Mouse (Mus musculus) neural tube, embryonic 15.5 days (tissue): ENCODE measurements around the gene Mef2c. TPM values are rescaled to one million over a fixed set of nuclear protein-coding genes. Genes with fewer than 3 reads are reported as not detected.

Experiments used
- ATAC-seq: fragments of 200-750 bp; cut with Nextera tagmentation; 2 replicates; pipeline ENCODE4 v1.8.0; 2017; ENCODE audit warnings: mild to moderate bottlenecking, moderate TSS enrichment, moderate library complexity; ENCODE audit not compliant: low FRiP score
- H3K27ac ChIP-seq: fragments of 300-500 bp; sonication (generic); replicated peaks from 2 replicates; pipeline ENCODE4 v1.5.1; 2015; ENCODE audit warnings: mild to moderate bottlenecking, inconsistent platforms
- H3K27me3 ChIP-seq: fragments of 300-500 bp; sonication (generic); replicated peaks from 2 replicates; pipeline ENCODE4 v1.6.1; 2015; ENCODE audit warnings: inconsistent platforms
- H3K36me3 ChIP-seq: fragments of 300-500 bp; sonication (generic); 2 replicates; pipeline ENCODE4 v1.6.1; 2015; ENCODE audit warnings: inconsistent platforms
- H3K4me1 ChIP-seq: fragments of 300-500 bp; sonication (generic); 2 replicates; pipeline ENCODE4 v1.6.1; 2015; ENCODE audit warnings: inconsistent platforms
- H3K4me2 ChIP-seq: fragments of 300-500 bp; sonication (generic); 2 replicates; pipeline ENCODE4 v1.6.1; 2015; ENCODE audit warnings: inconsistent platforms, mild to moderate bottlenecking, moderate library complexity
- H3K4me3 ChIP-seq: fragments of 300-500 bp; sonication (generic); replicated peaks from 2 replicates; pipeline ENCODE4 v1.5.1; 2015; ENCODE audit warnings: mild to moderate bottlenecking, inconsistent platforms
- H3K9ac ChIP-seq: fragments of 300-500 bp; sonication (generic); replicated peaks from 2 replicates; pipeline ENCODE4 v1.6.1; 2015; ENCODE audit warnings: mild to moderate bottlenecking, inconsistent platforms
- H3K9me3 ChIP-seq: fragments of 300-500 bp; sonication (generic); replicated peaks from 2 replicates; pipeline ENCODE4 v1.6.1; 2016; ENCODE audit warnings: inconsistent platforms
- WGBS: fragments of 180-500 bp; shearing (Covaris S2); methylation state at CpG from one replicate; pipeline ENCODE4 v1.1.7; 2015; ENCODE audit warnings: mixed read lengths; 5-methylcytosine and 5-hydroxymethylcytosine counted together
- polyA plus RNA-seq: library from polyadenylated mRNA; unstranded; fragments of >200 nt; fragmentation: Nextera tagmentation; extraction: Ambion mirVana; gene quantifications from 2 replicates; pipeline ENCODE4 v1.2.1, GENCODE M21; 2015

Gene Mef2c
- polyA plus RNA-seq, 1 experiment from 2014 or later = 29.7 TPM

DNA sequence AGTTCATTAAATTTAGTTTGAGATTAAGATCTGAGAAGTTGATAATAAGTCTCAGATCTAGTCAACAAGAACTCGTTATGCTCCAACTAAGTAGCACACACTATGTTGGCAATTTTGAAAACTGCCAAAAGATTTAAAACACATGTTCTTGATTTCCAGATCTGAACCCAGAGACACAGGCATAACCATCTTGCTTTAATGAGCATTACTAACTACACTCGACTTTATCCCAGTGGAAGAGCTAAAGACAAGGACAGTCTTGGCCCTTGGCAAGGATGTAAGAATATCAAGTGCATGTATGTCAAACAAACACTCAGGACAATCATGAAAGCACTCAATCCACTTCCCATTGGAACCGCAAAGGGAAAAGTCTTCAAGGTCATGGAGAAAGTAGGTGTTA, 11.8 kb upstream of the Mef2c start:
- H3K9me3 ChIP-seq = no peaks in the 10 kb centered on the region
- ATAC-seq = no peak
- WGBS = 83% methylated on average over 3 of the region's 3 CpGs
- no peaks in the 10 kb centered on the region for H3K4me1 ChIP-seq
- H3K4me3 ChIP-seq = no peak overlapping the region
- no peak overlapping the region for H3K9ac ChIP-seq
- no peaks in the 10 kb centered on the region for H3K27me3 ChIP-seq
- no peak overlapping the region for H3K4me2 ChIP-seq
- no peak overlapping the region for H3K27ac ChIP-seq
- H3K36me3 ChIP-seq = no peaks in the 10 kb centered on the region

DNA sequence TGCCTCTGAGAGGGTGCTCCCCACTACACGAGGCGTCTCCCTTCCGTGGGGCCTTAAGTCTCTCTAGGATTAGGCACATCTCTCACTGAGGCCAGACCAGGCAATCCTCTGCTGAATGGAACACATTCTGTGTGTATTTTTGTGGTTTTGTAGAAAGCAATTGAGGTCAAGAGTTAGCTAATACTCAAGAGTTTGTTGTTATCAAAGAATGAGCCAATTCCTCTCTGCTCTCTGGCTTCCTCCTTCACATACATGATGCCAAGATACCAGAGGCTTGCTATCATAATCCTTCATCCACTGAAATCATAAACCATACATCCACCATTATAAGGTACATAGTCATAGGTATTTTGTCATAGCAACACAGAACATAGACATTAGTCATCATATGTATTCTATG, 6.1 kb upstream of the Mef2c start:
- WGBS = 93% methylated on average over 3 of the region's 3 CpGs
- no peak for ATAC-seq
- Histone ChIP-seq H3K9me3 (no peaks in the 10 kb centered on the region), H3K9ac (no peak overlapping the region), H3K4me3 (no peak overlapping the region), H3K4me2 (no peak overlapping the region), H3K36me3 (no peaks in the 10 kb centered on the region), H3K4me1 (no peaks in the 10 kb centered on the region), H3K27me3 (no peaks in the 10 kb centered on the region), H3K27ac (no peak overlapping the region)

DNA sequence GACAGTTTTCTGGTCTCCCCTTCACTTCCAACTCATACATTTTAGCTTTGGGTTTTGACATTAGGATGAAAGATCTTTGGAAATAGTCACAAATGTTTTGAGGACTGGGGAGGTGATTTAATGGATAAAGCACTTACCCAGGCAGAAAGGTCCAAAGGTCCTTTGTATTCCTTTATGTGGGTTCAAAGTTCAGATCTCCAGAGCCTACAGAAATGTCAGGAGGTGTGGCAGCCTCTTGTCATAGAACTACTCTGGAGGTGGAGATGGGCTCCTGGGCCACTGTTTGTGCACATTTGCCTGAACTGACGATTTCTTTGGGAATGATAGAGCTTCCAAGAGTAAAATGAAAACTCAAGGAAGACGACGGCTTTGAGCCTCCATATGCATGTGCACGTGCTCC, 4.3 kb upstream of the Mef2c start:
- no peak for ATAC-seq
- Histone ChIP-seq H3K4me3 (no peak overlapping the region), H3K27me3 (no peaks in the 10 kb centered on the region), H3K36me3 (no peaks in the 10 kb centered on the region), H3K27ac (no peak overlapping the region), H3K4me2 (no peak overlapping the region), H3K9me3 (no peaks in the 10 kb centered on the region), H3K4me1 (no peaks in the 10 kb centered on the region), H3K9ac (no peak overlapping the region)
- 79% methylated on average over 4 of the region's 4 CpGs for WGBS

DNA sequence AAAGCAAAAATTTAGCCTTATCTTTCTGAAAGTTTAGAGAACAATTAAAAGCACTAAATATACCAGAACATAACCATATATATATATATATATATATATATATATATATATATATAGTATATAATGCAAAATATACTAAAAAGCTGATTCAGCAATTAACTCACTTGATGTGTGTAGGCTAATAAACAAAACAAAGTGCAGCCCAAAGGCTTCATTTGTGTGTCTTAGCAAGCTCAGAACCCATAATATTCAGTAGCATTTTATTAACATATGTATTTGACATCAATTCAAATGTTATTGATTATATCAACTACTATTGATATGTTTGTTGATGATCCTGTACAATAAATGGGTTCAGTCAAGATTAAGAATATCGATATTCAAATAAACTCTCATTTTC, 3.9 kb downstream of the Mef2c start:
- H3K36me3 ChIP-seq = no peaks in the 10 kb centered on the region
- no peaks in the 10 kb centered on the region for H3K27me3 ChIP-seq
- no peak for ATAC-seq
- H3K9ac ChIP-seq = no peak overlapping the region
- no peak overlapping the region for H3K4me3 ChIP-seq
- no peaks in the 10 kb centered on the region for H3K4me1 ChIP-seq
- H3K27ac ChIP-seq = no peak overlapping the region
- H3K4me2 ChIP-seq = no peak overlapping the region
- H3K9me3 ChIP-seq = no peaks in the 10 kb centered on the region
- 96% methylated on average over 1 of the region's 1 CpGs for WGBS

DNA sequence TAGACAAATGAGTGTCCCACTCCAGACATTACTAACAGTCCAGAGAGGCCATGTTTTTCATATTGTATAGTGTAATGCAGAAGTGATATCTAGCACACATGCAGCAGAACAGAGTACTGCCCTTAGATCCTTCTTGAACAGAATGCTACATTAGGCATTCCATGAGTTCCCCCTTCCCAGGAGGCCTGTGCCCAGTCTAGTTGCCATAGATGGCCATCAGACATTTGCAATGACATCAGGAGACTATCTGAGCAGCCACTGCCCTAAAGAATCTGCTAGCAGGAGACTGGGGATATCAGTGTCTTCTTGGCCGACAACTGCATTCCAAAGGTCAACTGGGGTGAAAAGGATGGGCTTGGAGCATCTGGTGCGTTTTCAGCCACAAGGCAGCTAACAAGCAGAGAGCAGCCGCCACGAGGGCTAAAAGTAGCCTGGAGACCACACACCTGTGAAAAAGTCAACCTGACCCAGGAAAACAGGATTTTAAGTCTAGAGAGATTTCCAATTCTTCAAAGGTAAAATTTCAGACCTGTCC, 11.2 kb downstream of the Mef2c start:
- Histone ChIP-seq H3K4me3 (no peak overlapping the region), H3K4me1 (peaks cover 5% of the 10 kb centered on the region; the same call in 1 of the 2 replicates)

DNA sequence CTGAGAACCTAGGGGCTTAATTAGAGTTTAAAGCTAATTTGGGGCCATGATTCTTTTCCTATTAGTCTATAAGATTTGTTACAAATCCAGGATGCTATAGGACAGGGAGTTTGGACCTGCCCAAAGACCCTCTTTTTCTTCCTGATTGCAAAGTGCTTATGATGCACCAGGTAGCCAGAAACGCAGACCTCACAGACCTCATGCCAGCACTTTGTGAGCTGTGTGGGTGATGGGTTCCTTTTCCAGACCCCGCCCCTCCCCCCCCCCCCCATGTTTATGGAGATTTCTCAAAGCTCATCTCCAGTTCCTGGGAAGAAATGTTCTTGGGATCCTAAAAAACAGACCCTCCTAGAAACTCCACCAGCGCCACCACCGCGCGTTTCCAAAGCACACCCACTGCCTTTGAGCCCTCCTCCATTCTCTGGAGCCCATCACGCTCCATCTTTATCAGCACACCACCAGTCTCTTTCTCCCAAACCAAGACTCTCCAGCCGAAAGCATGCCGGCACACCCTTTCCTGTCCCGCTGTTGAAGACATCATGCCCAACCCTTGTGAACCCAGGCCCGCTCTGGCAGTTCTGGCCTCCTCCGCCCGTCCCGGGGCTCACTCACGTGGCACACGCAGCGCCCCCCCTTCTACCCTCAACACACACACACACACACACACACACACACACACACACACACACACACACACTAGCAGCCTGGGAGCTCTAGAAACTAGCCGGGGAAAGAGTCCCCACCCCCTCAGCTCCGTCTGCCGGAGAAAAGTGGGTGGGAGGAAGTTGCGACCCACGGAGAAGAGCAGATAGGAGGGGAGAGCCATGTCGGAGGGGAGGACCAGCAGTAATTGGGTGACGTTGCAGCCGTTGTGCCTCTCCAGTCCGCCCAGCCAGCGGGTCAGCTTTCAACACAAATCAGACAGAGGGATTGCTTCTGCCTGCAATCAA, 14.1 kb downstream of the Mef2c start:
- ATAC-seq = peak; percentile 94
- Histone ChIP-seq H3K4me3 (peak overlapping the region; percentile 46), H3K9me3 (no peaks in the 10 kb centered on the region), H3K27ac (peak overlapping the region; percentile 84), H3K36me3 (no peaks in the 10 kb centered on the region), H3K27me3 (no peaks in the 10 kb centered on the region), H3K9ac (peak overlapping the region; percentile 63), H3K4me2 (peak overlapping the region; percentile 74), H3K4me1 (peaks cover 5% of the 10 kb centered on the region; the same call in 1 of the 2 replicates)
- under 1% methylated on average over 26 of the region's 27 CpGs for WGBS

More for the DNA sequence above, 11.2 kb downstream of the Mef2c start:
- Histone ChIP-seq H3K27me3 (no peaks in the 10 kb centered on the region), H3K27ac (no peak overlapping the region), H3K36me3 (no peaks in the 10 kb centered on the region), H3K9ac (no peak overlapping the region), H3K4me2 (no peak overlapping the region), H3K9me3 (no peaks in the 10 kb centered on the region)
- 72% methylated on average over 4 of the region's 4 CpGs for WGBS
- ATAC-seq = no peak

DNA sequence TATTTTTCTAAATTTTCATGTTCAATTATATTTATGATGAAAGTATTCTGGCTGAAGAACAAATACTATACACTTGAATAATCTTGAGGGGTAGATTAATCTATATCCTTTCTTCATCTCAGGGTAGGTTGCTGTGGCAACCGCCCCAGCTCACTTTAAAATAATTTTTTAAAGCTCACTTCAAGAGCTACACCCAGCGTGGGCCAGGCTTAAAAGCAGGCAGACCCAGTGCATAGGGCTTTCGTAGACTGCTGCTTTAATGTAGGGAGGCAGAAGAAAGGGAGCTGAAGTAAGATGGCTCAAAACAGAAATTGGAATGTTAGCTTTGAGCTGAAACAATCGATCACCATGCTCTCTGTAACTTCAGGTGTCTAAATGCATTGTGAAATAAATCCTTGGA, 17.0 kb downstream of the Mef2c start:
- Histone ChIP-seq H3K9me3 (no peaks in the 10 kb centered on the region), H3K36me3 (no peaks in the 10 kb centered on the region), H3K9ac (no peak overlapping the region), H3K27ac (no peak overlapping the region), H3K27me3 (no peaks in the 10 kb centered on the region), H3K4me3 (no peak overlapping the region), H3K4me2 (no peak overlapping the region), H3K4me1 (peaks cover 11% of the 10 kb centered on the region; the same call in 1 of the 2 replicates)
- 67% methylated on average over 4 of the region's 4 CpGs for WGBS
- ATAC-seq = no peak

DNA sequence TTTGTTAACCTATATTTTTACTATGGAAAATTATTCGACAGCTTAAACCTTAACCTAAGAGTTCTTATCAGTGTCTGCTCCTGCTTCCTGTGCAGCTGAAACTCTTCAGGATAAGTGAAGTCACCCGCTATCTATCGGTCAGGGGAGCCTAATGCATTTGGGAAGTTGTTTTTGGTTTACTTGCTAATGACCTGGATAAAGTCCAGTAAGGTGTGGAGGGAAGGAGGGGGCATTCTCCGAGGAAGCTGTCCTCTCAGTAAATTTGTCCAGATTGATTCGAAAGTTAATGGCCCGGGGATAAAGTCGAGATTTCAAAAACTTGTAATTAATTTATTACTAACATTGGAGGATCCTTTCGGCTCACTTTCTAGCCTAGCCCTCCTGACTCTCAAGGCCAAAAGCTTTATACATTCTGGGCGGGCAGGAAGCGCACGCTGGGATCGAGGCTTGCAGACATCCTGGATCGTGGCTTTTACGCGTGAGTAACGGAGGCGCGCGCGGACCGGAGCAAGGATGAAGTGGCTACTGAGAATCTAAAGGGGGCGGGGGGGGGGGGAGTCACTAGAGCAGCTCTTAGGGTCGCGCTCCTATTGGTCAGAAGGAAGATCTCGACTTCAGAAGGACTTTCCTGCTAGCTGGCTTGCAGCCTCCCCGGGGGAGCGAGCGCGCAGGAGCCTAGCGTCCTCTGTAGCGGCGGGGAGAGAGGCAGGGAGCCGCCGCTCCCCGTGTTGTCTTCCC, 19.6 kb downstream of the Mef2c start:
- peak overlapping the region; percentile 66; the same call in 1 of the 2 replicates for H3K9ac ChIP-seq

DNA sequence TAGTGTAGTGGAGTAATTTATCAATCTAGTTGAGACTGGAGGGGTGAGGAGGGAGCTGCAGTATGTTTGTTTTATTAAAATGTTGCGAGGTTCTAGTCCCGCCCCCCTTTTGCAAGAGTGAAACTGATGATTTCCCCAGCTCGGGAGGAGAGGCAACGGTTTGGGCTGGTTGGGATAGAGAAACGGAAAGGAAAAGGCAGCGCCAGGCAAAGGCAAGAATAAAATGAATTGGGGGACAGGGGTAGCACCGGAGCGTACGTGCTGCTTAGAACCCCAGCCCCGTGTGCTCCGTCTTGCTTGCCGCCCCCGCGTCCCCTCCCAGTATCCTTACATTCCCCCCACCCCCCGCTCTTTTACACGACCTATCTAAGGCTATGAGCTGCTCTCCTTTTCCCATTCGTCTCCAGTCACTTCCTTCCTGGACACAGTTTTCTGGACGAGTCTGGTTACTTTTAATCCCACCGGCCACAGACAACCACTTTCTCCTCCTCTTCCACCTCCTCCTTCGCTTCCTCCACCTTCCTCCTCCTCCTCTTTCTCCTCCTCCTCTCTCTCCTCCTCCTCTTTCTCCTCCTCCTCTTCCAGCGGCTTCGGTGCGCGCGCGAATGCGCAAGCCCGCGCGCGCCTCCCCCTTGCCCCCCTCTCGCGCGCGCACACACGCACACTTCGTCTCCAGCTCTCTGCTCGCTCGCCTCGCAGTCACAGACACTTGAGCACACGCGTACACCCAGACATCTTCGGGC, 20.5 kb downstream of the Mef2c start:
- Histone ChIP-seq H3K27me3 (no peaks in the 10 kb centered on the region), H3K4me2 (peak overlapping the region; percentile 80), H3K4me1 (peaks cover 6% of the 10 kb centered on the region; the same call in 1 of the 2 replicates), H3K4me3 (peak overlapping the region; percentile 64), H3K9ac (peak overlapping the region; percentile 66), H3K9me3 (no peaks in the 10 kb centered on the region), H3K27ac (peak overlapping the region; percentile 82), H3K36me3 (no peaks in the 10 kb centered on the region)
- under 1% methylated on average over 43 of the region's 43 CpGs for WGBS
- peak; percentile 90 for ATAC-seq

More for the DNA sequence above, 19.6 kb downstream of the Mef2c start:
- H3K4me3 ChIP-seq = peak overlapping the region; percentile 64
- no peaks in the 10 kb centered on the region for H3K9me3 ChIP-seq
- peak; percentile 75 for ATAC-seq
- H3K27me3 ChIP-seq = no peaks in the 10 kb centered on the region
- H3K4me2 ChIP-seq = peak overlapping the region; percentile 80
- H3K36me3 ChIP-seq = no peaks in the 10 kb centered on the region
- peaks cover 11% of the 10 kb centered on the region; the same call in 1 of the 2 replicates for H3K4me1 ChIP-seq
- 2% methylated on average over 34 of the region's 35 CpGs for WGBS
- peak overlapping the region; percentile 82 for H3K27ac ChIP-seq

DNA sequence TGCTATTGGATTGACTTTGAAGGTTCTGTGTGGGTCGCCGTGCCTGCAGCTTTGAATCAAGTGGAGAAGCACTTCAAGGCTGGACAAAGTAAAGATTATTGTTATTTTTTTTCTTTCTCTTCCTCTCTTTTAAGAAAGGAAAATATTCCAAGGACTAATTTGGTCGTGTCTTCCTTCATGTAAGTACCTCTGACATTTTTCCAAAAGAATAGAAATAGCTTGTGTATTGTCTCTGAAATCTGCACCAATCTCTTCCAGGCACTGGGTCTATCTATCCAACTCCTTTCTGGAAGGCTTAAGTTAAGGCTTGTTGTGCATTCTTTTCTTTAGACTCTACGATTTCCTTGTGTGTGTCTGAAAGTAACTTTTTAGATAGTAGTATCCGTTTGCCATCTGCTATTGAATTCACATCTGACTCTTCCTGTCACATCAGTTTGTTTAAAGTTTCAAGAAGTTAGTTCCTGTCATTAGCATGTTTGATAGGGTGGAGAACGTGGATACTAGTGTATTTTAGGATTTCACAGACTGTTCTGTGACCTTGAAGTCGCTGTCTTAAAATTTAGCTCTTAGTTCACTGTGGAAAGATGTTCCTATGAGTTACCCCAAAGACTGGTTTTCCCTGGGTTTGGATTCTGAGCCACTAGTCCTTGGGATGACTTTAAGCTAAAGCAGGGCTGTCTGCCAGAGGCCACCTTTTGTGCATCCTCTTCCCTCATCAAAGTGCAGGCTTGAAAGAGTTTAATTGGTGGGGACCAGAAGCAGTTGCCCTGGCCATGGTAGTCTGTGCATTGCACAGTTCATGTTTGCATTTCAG, 21.3 kb downstream of the Mef2c start:
- Histone ChIP-seq H3K27me3 (no peaks in the 10 kb centered on the region), H3K4me3 (peak overlapping the region; percentile 64), H3K4me2 (peak overlapping the region; percentile 80), H3K9me3 (no peaks in the 10 kb centered on the region), H3K9ac (peak overlapping the region; percentile 66; the same call in 1 of the 2 replicates), H3K36me3 (no peaks in the 10 kb centered on the region), H3K4me1 (peaks cover 6% of the 10 kb centered on the region; the same call in 1 of the 2 replicates), H3K27ac (peak overlapping the region; percentile 82)
- no peak for ATAC-seq
- WGBS = 15% methylated on average over 7 of the region's 7 CpGs
